Mouse (Mus musculus) spleen, adult 12 weeks (tissue): ENCODE results near the gene Polr1d.

Experiments used
- DNase-seq: peaks from one replicate; pipeline ENCODE4 v3.0.0; 2022; ENCODE audit warnings: low spot score

Polr1d gene

DNA sequence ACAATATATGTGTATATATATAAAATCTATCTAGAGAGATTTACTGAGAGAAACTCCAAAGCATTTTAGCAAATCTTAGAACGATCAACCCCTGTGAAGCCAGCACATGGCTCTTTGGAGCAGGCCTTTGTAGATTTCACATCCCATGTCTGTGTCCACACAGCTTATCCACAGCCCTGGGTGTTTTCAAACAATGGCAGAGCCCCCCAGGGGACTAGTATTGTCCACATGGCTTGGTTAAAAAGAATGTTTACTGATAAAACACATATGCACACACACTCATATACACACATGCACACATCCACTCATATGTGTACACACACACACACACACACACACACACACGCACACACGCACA is 58.2 kb downstream of the Polr1d start:
- DNase-seq = no peak

DNA sequence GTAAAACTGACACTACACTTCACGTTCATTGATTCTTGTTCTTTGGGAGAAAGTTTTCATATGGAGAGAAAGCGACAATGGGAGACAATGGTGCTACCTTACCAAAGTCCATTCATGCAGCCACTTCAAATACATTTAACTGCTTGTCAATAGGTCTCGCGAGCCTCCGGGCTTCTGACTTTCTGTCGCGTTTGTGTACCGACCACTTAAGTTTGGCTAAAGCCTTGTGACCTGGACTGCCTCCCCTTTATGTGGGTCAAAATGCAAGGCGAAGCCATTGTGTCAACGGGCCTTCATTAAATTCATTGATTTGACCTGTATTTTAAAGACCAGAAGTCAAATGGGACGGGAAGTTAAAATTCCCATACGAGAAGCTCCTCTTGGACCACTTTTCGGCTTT is 59.1 kb downstream of the Polr1d start:
- DNase-seq = no peak

DNA sequence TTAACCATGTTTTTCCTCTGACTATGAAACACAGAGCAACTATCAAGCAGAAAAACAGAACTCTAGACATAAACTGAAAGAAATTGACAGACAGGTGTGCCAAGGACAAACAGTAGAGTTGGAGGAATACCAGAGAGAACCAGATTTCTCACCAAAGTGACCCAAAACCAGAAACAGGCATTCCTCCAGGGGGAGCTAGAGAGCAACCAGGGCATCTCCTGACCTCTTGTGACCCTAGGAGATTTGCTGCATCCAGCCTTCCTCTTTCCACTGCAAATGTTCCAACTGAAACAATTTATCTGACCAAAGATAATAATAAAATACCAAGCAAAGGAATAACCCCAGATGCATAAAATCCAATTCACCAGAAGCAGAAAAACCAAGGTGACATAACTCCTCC is 70.5 kb downstream of the Polr1d start:
- DNase-seq = no peak

DNA sequence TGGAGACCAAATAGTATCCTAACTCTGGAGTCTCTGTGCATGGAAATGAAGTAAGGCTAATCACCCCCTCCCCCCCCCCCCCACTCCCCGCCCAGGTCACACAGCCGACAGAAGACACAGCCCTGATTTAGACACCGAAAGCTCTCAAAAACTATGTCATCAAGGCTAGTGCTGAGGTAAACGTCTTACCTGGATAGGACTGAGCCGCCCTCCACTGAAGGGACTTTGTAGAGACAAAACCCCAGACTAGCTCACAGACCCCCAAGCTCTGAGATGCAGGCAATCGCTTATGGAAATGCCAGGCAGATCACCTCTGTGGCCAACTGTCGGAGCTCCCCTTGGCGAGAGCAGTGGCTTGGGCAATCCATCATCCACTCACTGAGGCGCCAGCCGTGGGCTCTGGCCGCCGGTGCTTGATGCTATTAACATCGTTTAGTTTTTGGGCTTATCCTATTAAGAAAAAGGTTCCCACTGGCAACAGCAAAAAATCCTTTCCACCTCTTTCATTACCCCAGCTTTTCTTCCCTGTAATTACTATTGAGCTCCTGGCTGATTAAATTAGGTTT is 78.0 kb downstream of the Polr1d start:
- no peak for DNase-seq

DNA sequence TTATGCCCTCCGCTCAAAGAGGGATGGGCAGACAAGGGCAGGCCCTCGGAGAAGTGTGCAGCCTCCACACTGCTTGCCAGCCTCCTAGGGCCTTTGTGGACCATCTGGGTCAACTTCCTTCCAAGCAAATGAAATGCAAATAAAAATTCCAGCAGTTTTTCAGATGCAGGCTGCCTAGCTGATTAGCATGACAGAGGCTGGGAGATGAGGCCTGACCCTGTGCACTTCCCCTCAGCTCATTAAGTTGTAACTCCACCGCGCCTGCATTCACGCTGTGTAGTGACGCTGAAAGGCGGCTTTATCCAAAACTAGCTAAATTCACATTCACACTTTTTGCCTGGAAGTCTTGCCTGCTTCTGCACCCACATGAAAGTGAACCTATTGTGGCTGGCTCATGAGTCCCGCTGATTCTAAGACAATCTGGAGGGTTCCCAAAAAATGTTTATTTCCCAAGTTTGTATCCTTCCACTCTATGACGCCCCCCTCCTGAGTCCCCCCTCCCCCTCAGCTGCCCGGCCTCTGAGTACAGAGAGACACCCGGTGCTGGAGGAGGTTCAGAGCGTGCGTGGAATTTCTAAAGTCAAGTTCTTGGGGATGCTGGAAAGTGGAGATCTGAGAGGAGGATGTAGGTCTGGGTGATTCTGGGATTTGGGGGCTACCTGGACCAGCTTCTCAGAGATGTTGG is 78.7 kb downstream of the Polr1d start:
- no peak for DNase-seq

DNA sequence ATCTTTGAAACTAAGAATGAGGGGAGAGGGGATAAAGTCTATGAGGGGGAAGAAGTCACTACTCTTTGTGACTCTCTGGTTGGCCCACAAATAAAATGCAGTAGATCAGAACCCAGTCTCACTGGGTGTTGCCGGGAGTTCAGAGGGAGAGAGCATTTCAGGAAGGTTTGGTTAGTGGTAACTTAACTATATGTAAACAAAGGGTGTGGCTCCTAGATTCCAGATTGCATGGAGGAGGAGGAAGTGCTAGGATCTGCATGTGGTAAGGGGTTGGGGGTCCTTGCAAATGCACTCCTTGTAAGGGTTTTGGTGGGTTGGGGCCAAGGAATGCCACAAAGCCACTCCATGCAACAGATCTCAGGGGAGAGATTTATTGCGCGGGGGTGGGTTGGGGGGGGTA is 79.5 kb downstream of the Polr1d start:
- no peak for DNase-seq

DNA sequence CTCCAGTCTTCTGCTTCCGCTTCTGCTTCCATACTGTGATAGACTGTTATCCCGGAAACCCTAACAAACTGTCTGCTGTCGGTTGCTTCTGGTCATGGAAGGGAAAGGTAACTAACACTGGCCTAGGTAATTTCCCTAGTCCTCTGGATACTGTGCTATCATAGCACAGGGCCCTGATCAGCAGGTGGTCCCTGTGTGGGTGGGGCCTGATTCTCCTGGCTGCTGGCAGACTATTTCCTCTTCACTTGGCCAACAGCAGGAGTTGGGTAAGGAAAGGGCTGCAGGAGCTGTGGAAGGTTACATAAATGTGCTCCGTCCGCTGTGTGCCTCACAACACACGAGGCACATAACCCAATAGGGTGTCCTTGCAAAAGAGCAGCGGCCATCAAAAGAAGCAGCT is 80.6 kb downstream of the Polr1d start:
- DNase-seq = no peak

DNA sequence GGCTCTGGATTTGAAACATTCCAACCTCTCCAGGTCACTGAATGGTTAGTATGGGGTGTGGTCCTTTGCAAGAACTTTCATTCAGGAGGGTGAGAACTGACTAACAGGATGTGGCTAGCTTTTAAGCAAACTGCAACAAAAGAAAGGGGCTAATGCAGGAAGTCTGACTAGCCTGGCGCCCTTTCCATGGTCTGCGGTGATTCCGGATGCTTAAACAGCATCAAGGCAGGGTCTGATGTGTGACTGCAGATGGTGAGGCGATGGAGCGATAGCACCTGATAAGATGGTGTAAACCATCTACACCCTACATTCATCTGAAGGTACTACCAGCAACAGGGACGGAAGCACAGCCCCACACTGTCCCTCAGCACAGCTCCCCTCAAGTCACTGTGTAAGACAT is 82.5 kb downstream of the Polr1d start:
- no peak for DNase-seq

DNA sequence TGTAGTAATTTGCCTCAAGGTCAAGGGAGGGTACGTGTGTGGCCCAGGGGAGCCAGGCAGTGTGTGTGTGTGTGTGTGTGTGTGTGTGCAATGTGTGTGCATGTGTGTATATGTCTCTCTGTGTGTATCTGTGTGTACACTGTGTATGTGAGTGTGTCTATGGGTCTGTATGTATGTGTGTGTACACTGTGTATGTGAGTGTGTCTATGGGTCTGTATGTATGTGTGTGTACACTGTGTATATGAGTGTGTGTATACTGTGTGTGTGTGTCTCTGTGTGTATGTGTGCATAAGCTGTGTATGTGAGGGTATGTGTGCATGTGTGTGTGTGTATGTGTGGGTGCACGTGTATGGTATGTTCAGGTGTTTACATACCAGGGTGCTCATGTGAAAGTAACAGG is 82.9 kb downstream of the Polr1d start:
- no peak for DNase-seq
